Mouse (Mus musculus): ENCODE data around the gene Gab1. TPM values are rescaled to one million over a fixed set of nuclear protein-coding genes. Genes with fewer than 3 reads are reported as not detected.

Gene Gab1
- polyA plus RNA-seq, 1 experiment from 2014 or later = 22.4 TPM

DNA sequence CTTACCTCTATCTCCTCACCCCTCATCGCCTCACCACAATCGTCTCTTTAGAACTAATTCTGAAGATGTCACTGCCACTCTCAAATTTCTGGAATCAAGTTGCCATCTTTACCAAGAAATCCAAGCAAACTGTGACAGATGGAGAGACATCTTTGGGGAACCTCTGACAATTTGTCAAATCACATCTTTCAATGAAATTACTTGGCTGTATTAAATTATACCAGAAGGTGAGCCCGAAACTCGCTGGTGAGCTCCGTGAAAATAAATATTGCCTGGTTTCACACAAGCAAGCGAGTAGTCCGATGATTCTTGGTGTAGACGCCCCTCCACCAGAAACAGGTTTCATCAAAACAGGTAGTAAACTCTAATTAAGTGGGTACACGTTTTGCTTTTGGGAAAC is 2.2 kb downstream of the Gab1 start:
- Histone ChIP-seq H3K4me3 (ENCODE audit: low read length) (peak overlapping the region; percentile 93), H3K27ac (ENCODE audit: low read length) (no peak overlapping the region), H3K4me2 (ENCODE audit: low read depth, low read length) (peak overlapping the region; percentile 75), H3K36me3 (ENCODE audit: control insufficient read depth, insufficient read depth, low read length) (no peaks in the 10 kb centered on the region), H3K4me1 (replicated peaks; ENCODE audit: control insufficient read depth, insufficient read depth, low read length) (peaks cover 13% of the 10 kb centered on the region), H3K9me3 (ENCODE audit: control insufficient read depth, low read length) (no peaks in the 10 kb centered on the region), H3K27me3 (ENCODE audit: control insufficient read depth, insufficient read depth, low read depth, low read length) (no peaks in the 10 kb centered on the region), H3K9ac (ENCODE audit: low read length) (peak overlapping the region; percentile 97)
- WGBS = 22% methylated on average over 9 of the region's 9 CpGs
- ATAC-seq (ENCODE audit: low read depth) = no peak

DNA sequence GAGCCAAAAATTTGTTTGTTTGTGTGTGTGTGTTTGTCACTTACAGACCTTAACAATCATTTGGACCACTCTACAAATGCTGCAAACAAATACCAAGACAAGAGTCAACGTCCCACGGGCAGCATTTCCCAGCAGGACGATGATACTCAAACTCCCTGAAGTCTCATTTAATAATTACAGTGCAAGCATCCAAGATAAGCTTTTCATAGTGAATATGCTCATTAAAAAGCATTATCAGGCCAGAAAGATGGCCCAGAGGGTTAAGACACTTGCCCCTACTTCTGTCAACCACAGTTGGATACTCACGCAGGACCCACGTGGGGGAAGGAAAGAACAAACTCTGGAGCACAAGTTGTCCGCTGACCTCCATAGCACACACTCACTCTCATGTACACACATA is 4.8 kb downstream of the Gab1 start:
- no peaks in the 10 kb centered on the region for H3K9me3 ChIP-seq (ENCODE audit: control insufficient read depth, low read length)
- no peak overlapping the region for H3K27ac ChIP-seq (ENCODE audit: low read length)
- no peak overlapping the region for H3K9ac ChIP-seq (ENCODE audit: low read length)
- H3K27me3 ChIP-seq (ENCODE audit: control insufficient read depth, insufficient read depth, low read depth, low read length) = no peaks in the 10 kb centered on the region
- 78% methylated on average over 6 of the region's 6 CpGs for WGBS
- H3K4me2 ChIP-seq (ENCODE audit: low read depth, low read length) = no peak overlapping the region
- ATAC-seq (ENCODE audit: low read depth) = no peak
- peaks cover 26% of the 10 kb centered on the region for H3K4me1 ChIP-seq (replicated peaks; ENCODE audit: control insufficient read depth, insufficient read depth, low read length)
- H3K36me3 ChIP-seq (ENCODE audit: control insufficient read depth, insufficient read depth, low read length) = no peaks in the 10 kb centered on the region
- no peak overlapping the region for H3K4me3 ChIP-seq (ENCODE audit: low read length)

- no peak overlapping the region for H3K9ac ChIP-seq (ENCODE audit: low read length)
- WGBS = 67% methylated on average over 10 of the region's 10 CpGs
- H3K36me3 ChIP-seq (ENCODE audit: control insufficient read depth, insufficient read depth, low read length) = no peaks in the 10 kb centered on the region
- H3K4me2 ChIP-seq (ENCODE audit: low read depth, low read length) = no peak overlapping the region
- ATAC-seq (ENCODE audit: low read depth) = no peak
- H3K4me1 ChIP-seq (replicated peaks; ENCODE audit: control insufficient read depth, insufficient read depth, low read length) = peaks cover 42% of the 10 kb centered on the region
- H3K4me3 ChIP-seq (ENCODE audit: low read length) = no peak overlapping the region
- no peak overlapping the region for H3K27ac ChIP-seq (ENCODE audit: low read length)
- H3K9me3 ChIP-seq (ENCODE audit: control insufficient read depth, low read length) = no peaks in the 10 kb centered on the region
- no peaks in the 10 kb centered on the region for H3K27me3 ChIP-seq (ENCODE audit: control insufficient read depth, insufficient read depth, low read depth, low read length)
These were observed 6.4 kb downstream of the Gab1 start for GRCm38 (mm10) chr8:80873723-80874427.

- no peak for ATAC-seq (ENCODE audit: low read depth)
- Histone ChIP-seq H3K4me3 (ENCODE audit: low read length) (no peak overlapping the region), H3K27me3 (ENCODE audit: control insufficient read depth, insufficient read depth, low read depth, low read length) (no peaks in the 10 kb centered on the region), H3K4me2 (ENCODE audit: low read depth, low read length) (no peak overlapping the region), H3K36me3 (ENCODE audit: control insufficient read depth, insufficient read depth, low read length) (no peaks in the 10 kb centered on the region), H3K4me1 (replicated peaks; ENCODE audit: control insufficient read depth, insufficient read depth, low read length) (peaks cover 49% of the 10 kb centered on the region), H3K9ac (ENCODE audit: low read length) (no peak overlapping the region), H3K9me3 (ENCODE audit: control insufficient read depth, low read length) (no peaks in the 10 kb centered on the region), H3K27ac (ENCODE audit: low read length) (no peak overlapping the region)
- 59% methylated on average over 4 of the region's 4 CpGs for WGBS
These were observed 7.6 kb downstream of the Gab1 start for GRCm38 (mm10) chr8:80872688-80873087.

- no peak overlapping the region for H3K4me3 ChIP-seq (ENCODE audit: low read length)
- no peak for ATAC-seq (ENCODE audit: low read depth)
- H3K4me2 ChIP-seq (ENCODE audit: low read depth, low read length) = no peak overlapping the region
- WGBS = 82% methylated on average over 6 of the region's 6 CpGs
- H3K9me3 ChIP-seq (ENCODE audit: control insufficient read depth, low read length) = no peaks in the 10 kb centered on the region
- no peaks in the 10 kb centered on the region for H3K27me3 ChIP-seq (ENCODE audit: control insufficient read depth, insufficient read depth, low read depth, low read length)
- H3K9ac ChIP-seq (ENCODE audit: low read length) = no peak overlapping the region
- peaks cover 44% of the 10 kb centered on the region for H3K4me1 ChIP-seq (replicated peaks; ENCODE audit: control insufficient read depth, insufficient read depth, low read length)
- peak overlapping the region; percentile 43 for H3K27ac ChIP-seq (ENCODE audit: low read length)
- H3K36me3 ChIP-seq (ENCODE audit: control insufficient read depth, insufficient read depth, low read length) = no peaks in the 10 kb centered on the region
These were observed 8.9 kb downstream of the Gab1 start for GRCm38 (mm10) chr8:80871400-80871799.

DNA sequence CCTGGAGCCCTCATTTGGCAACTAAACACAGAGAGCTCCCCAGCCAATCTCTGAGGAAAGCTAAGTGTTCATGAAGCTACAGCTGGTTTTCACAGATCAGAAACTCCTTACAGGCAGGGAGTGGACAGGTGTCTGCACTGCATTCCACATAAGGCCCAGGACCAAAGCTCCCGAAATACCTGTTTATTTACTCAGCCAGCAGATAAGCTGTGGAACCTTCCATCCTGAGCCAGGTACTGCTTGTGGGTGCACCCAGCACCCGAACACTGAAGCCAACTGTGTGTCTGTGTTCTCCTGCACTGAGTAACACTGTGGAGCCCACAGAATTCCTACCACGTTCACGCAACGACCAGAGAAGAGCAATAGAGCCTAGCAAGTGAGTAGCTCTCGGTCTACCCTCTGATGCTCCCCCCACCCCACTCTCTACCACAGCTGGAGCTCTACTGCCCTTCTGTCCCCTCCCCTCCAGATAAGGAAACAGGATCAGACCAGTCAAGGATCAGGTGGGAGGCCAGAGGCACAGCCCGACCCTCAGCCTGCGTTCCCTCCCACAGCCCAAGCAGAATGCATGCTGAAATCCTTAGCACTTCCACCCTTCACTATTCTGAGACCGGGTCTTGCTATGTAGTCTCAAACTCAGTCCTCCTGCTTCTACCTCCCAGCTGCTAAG is 9.6 kb downstream of the Gab1 start:
- peak overlapping the region; percentile 43 for H3K27ac ChIP-seq (ENCODE audit: low read length)
- WGBS = 41% methylated on average over 9 of the region's 9 CpGs
- H3K4me2 ChIP-seq (ENCODE audit: low read depth, low read length) = peak overlapping the region; percentile 21; the same call in 1 of the 2 replicates
- H3K9me3 ChIP-seq (ENCODE audit: control insufficient read depth, low read length) = no peaks in the 10 kb centered on the region
- peak overlapping the region; percentile 26; the same call in 1 of the 2 replicates for H3K9ac ChIP-seq (ENCODE audit: low read length)
- H3K36me3 ChIP-seq (ENCODE audit: control insufficient read depth, insufficient read depth, low read length) = no peaks in the 10 kb centered on the region
- no peak overlapping the region for H3K4me3 ChIP-seq (ENCODE audit: low read length)
- H3K27me3 ChIP-seq (ENCODE audit: control insufficient read depth, insufficient read depth, low read depth, low read length) = no peaks in the 10 kb centered on the region
- H3K4me1 ChIP-seq (replicated peaks; ENCODE audit: control insufficient read depth, insufficient read depth, low read length) = peaks cover 48% of the 10 kb centered on the region
- peak; percentile 36 for ATAC-seq (ENCODE audit: low read depth)

- Histone ChIP-seq H3K27ac (ENCODE audit: low read length) (peak overlapping the region; percentile 43), H3K9me3 (ENCODE audit: control insufficient read depth, low read length) (no peaks in the 10 kb centered on the region), H3K36me3 (ENCODE audit: control insufficient read depth, insufficient read depth, low read length) (no peaks in the 10 kb centered on the region), H3K4me2 (ENCODE audit: low read depth, low read length) (no peak overlapping the region), H3K4me3 (ENCODE audit: low read length) (no peak overlapping the region), H3K4me1 (replicated peaks; ENCODE audit: control insufficient read depth, insufficient read depth, low read length) (peaks cover 51% of the 10 kb centered on the region), H3K9ac (ENCODE audit: low read length) (no peak overlapping the region), H3K27me3 (ENCODE audit: control insufficient read depth, insufficient read depth, low read depth, low read length) (no peaks in the 10 kb centered on the region)
- WGBS = 39% methylated on average over 11 of the region's 11 CpGs
- no peak for ATAC-seq (ENCODE audit: low read depth)
These were observed 10.4 kb downstream of the Gab1 start for GRCm38 (mm10) chr8:80869881-80870328.

- peak overlapping the region; percentile 26 for H3K4me3 ChIP-seq (ENCODE audit: low read length)
- H3K9ac ChIP-seq (ENCODE audit: low read length) = peak overlapping the region; percentile 16; the same call in 1 of the 2 replicates
- ATAC-seq (ENCODE audit: low read depth) = peak; percentile 65
- WGBS = 15% methylated on average over 11 of the region's 11 CpGs
- no peaks in the 10 kb centered on the region for H3K9me3 ChIP-seq (ENCODE audit: control insufficient read depth, low read length)
- no peaks in the 10 kb centered on the region for H3K36me3 ChIP-seq (ENCODE audit: control insufficient read depth, insufficient read depth, low read length)
- peaks cover 51% of the 10 kb centered on the region for H3K4me1 ChIP-seq (replicated peaks; ENCODE audit: control insufficient read depth, insufficient read depth, low read length)
- peak overlapping the region; percentile 43 for H3K27ac ChIP-seq (ENCODE audit: low read length)
- H3K4me2 ChIP-seq (ENCODE audit: low read depth, low read length) = peak overlapping the region; percentile 46
- H3K27me3 ChIP-seq (ENCODE audit: control insufficient read depth, insufficient read depth, low read depth, low read length) = no peaks in the 10 kb centered on the region
These were observed 11.5 kb downstream of the Gab1 start for GRCm38 (mm10) chr8:80868801-80869323.

DNA sequence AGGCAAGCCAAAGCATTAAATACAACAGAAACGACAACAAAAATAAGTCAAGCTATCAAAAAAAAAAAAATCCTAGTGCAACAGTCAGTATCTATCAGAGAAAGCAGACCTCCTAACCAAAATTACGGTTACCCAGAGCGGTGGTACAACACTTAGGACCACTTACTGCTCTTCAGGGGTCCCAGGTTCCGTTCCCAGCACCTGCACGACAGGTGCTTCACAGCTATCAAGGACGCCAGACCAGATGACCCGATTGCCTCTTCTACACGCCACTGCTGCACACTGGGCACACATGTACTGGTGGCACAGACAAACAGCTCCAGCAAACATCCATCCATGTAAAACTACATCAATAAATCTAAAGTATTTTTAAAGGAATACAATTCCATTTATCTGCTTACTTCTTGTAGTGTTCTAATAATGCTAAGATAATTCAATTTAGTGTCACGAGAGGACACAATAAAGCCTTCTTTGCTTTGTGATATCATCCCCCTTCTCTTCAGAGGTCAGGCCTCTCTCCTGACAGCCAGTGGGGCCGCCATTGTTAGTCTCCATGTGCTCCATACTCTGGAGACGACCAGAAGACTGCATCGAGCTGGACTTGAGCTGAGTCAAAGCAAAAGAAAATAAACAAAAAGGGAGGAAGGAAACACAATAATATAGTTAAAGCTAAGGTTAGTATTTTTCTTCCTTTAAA is 12.2 kb downstream of the Gab1 start:
- H3K36me3 ChIP-seq (ENCODE audit: control insufficient read depth, insufficient read depth, low read length) = no peaks in the 10 kb centered on the region
- H3K4me2 ChIP-seq (ENCODE audit: low read depth, low read length) = no peak overlapping the region
- no peaks in the 10 kb centered on the region for H3K27me3 ChIP-seq (ENCODE audit: control insufficient read depth, insufficient read depth, low read depth, low read length)
- H3K27ac ChIP-seq (ENCODE audit: low read length) = peak overlapping the region; percentile 60
- no peak overlapping the region for H3K4me3 ChIP-seq (ENCODE audit: low read length)
- no peak for ATAC-seq (ENCODE audit: low read depth)
- 68% methylated on average over 12 of the region's 12 CpGs for WGBS
- H3K9ac ChIP-seq (ENCODE audit: low read length) = no peak overlapping the region
- peaks cover 55% of the 10 kb centered on the region for H3K4me1 ChIP-seq (replicated peaks; ENCODE audit: control insufficient read depth, insufficient read depth, low read length)
- H3K9me3 ChIP-seq (ENCODE audit: control insufficient read depth, low read length) = no peaks in the 10 kb centered on the region
